Mouse (Mus musculus): ENCODE data around the gene Lin7c.

- no peak for TF ChIP-seq EP300 (IDR thresholded peaks at IDR 0.05; ENCODE audit: low read depth)
- TF ChIP-seq CTCF (IDR thresholded peaks at IDR 0.05; ENCODE audit: low read depth): no peak
Measured at GRCm38 (mm10) chr2:109890597-109890996, at the start of gene Lin7c.

Measured in heart, postnatal 0 days (tissue).